Mouse (Mus musculus): ENCODE data around the gene Agpat2.
A peak's percentile ranks its signal among the peaks of the same experiment; 100 is the strongest.

DNA sequence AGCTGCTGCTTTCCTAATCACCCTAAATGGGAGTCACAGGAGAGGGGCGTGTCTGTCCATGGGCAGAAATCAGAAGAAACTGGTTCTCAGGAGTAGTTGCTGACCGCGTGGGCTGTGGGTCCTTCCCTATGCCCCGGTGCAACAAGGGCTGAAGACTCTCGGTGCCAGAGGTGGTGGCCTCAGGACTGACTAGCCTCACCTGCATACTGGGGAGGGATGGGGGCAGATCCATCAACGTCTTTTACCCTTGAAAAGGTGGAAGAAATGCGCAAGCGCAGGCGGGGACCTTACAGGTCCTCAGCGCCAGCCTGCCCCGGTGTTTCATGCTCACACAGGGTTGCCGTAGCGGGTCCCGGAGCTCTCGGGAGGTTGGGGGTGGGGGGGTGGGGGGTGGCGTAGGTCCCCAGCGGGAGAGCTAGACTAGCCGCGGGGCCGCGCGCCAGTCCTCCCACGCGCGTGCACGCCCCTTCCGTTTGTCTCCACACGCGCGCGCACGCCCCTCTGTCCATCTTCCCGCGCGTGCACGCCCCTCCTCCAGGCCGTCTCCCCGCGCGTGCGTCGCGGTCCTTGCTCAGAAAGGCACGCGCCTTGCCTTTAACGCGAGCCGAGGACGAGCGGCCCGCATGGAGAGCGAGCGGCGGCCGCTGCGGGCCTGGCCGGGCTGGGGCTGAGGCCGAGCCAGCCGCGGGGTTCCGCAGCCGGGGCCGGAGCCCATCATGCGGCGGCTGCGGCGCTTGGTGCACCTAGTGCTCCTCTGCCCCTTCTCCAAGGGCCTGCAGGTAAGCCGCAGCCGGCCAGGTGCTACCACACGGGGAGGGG, 23.9 kb upstream of the Agpat2 start, which contains the start of gene Fam69b:
- TF ChIP-seq POLR2A (IDR thresholded peaks at IDR 0.05; ENCODE audit: insufficient read length, low read depth), result peak; percentile 23
- TF ChIP-seq CEBPB (IDR thresholded peaks at IDR 0.05; ENCODE audit: insufficient read depth, poor library complexity, severe bottlenecking), result no peak
- TF ChIP-seq E2F4 (IDR thresholded peaks at IDR 0.05; ENCODE audit: insufficient read depth), result no peak
- no peak for TF ChIP-seq REST (IDR thresholded peaks at IDR 0.05; ENCODE audit: insufficient read depth, insufficient read length)
- TF ChIP-seq TCF12 (IDR thresholded peaks at IDR 0.05; ENCODE audit: insufficient read depth, poor library complexity, severe bottlenecking), result no peak
- no peak for TF ChIP-seq POLR2AphosphoS2 (IDR thresholded peaks at IDR 0.05; ENCODE audit: insufficient read length, low read depth)
